Mouse (Mus musculus) neural tube, embryonic 13.5 days (tissue): Measurements from ENCODE around the gene Ctxn1. TPM values are rescaled to one million over a fixed set of nuclear protein-coding genes. Genes with fewer than 3 reads are reported as not detected.

ENCODE experiments used
- polyA plus RNA-seq: library from polyadenylated mRNA; unstranded; fragments of >200 nt; fragmentation: Nextera tagmentation; extraction: Ambion mirVana; gene quantifications from 2 replicates; pipeline ENCODE4 v1.2.1, GENCODE M21; 2015

The Ctxn1 gene
- polyA plus RNA-seq, 1 experiment from 2014 or later, result 301 TPM

Other genes with a start within 250 kb of the Ctxn1 start
- not detected in 2 replicates for gene Cd209f, start 153.4 kb downstream of the Ctxn1 start, polyA plus RNA-seq
- gene Cd209g, start 125.2 kb downstream of the Ctxn1 start, polyA plus RNA-seq, result not detected in 2 replicates
- gene Evi5l, start 92.7 kb downstream of the Ctxn1 start, polyA plus RNA-seq, result 78.7 and 82.7 TPM in 2 replicates
- gene Prr36, start 41.8 kb downstream of the Ctxn1 start, polyA plus RNA-seq, result 41.1 and 49.7 TPM in 2 replicates
- gene Lrrc8e, start 32.4 kb downstream of the Ctxn1 start, polyA plus RNA-seq, result 0.25 TPM in 1 of 2 replicates, not detected in the other
- gene Map2k7, start 20.5 kb downstream of the Ctxn1 start, polyA plus RNA-seq, result 36.9 and 38.9 TPM in 2 replicates
- 1.6 and 1.9 TPM in 2 replicates for gene Gm49320, start 20.4 kb downstream of the Ctxn1 start, polyA plus RNA-seq
- gene Tgfbr3l, start 11.1 kb downstream of the Ctxn1 start, polyA plus RNA-seq, result 3.3 and 7.0 TPM in 2 replicates
- 58.5 and 59.0 TPM in 2 replicates for gene Snapc2, start 6.2 kb downstream of the Ctxn1 start, polyA plus RNA-seq
- 38.3 and 39.3 TPM in 2 replicates for gene Timm44, start 16.6 kb upstream of the Ctxn1 start, polyA plus RNA-seq
- 20.7 and 21.3 TPM in 2 replicates for gene Ccl25, start 65.9 kb upstream of the Ctxn1 start, polyA plus RNA-seq
- gene Elavl1, start 66.1 kb upstream of the Ctxn1 start, polyA plus RNA-seq, result 119 and 139 TPM in 2 replicates
- gene Cers4, start 233.8 kb upstream of the Ctxn1 start, polyA plus RNA-seq, result 33.0 and 33.4 TPM in 2 replicates